Mouse (Mus musculus): ENCODE measurements around the gene Adgrf1.
"Not testable (repeated sequence)": the region's sequence is repeated elsewhere in the genome, so short reads cannot be mapped to it uniquely, and the experiment has no call there.

Gene Adgrf1

GRCm38 (mm10) chr17:43267046-43267749 lies 2.9 kb upstream of the Adgrf1 start:
- DNase-seq (ENCODE audit: low spot score): no peak

GRCm38 (mm10) chr17:43276220-43276619 lies 6.1 kb downstream of the Adgrf1 start:
- DNase-seq (ENCODE audit: low spot score): no peak

DNA sequence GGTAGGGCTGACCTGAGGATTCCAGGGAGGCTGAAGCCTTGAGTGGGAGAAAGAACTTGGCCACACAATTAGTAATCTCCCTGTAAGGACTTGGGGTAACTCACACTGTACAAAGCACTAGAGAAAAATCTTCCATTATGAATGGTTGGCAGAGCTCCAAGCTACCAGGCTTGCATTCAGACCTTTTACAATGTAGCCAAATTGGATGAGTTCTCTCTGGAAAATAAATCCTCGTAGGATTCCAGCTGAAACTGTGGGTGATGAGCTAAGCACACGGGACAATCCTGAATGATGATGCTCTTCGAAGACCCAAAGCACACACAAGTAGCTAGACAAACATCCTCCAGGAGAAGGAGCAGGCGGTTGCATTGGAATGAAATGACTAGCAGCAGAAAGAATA lies 7.1 kb downstream of the Adgrf1 start:
- no peak for DNase-seq (ENCODE audit: low spot score)

GRCm38 (mm10) chr17:43279671-43280070 lies 9.5 kb downstream of the Adgrf1 start:
- no peak for DNase-seq (ENCODE audit: low spot score)

DNA sequence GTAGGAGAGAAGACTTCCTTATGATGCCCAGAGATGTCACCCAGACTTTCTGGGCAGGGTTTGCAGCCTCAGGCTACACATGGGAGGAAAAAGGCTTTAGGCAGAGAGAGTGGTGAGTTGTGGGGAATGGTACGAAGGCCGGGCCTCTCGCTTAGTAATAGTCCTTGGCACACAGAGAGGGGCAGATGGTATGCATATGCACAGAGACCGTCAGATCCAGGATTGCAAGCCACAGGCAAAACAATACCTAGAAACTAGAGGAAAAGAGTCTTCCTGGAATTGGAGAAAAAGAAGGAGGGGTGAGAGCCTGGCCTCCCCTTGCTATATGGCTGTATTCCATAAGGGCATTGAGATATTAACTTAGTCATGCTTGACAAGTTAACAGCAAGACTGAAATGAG lies 12.2 kb downstream of the Adgrf1 start:
- DNase-seq (ENCODE audit: low spot score): no peak

GRCm38 (mm10) chr17:43282828-43283227 lies 12.7 kb downstream of the Adgrf1 start:
- no peak for DNase-seq (ENCODE audit: low spot score)

DNA sequence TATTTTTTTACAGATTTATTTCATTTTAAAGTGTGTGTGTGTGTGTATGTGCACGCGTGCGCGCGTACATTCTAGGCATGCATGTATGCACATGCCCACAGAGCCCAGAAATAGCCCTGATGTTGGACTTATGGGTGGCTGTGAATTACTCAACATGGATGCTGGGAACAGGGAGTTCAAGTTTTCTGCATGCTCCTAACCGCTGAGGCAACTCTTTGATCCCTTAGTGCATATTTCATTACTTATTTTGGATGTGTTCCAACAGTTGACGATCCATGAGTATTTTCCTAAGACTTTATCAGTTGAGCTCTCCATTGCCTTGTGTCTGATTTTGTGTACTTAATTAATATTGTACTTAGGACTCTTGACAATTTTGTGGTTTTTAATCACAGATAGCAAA lies 29.4 kb downstream of the Adgrf1 start:
- no peak for DNase-seq (ENCODE audit: low spot score)

- DNase-seq (ENCODE audit: low spot score): no peak
Measured at GRCm38 (mm10) chr17:43325986-43326671, 56.0 kb downstream of the Adgrf1 start.

GRCm38 (mm10) chr17:43326726-43327700 lies 56.9 kb downstream of the Adgrf1 start:
- DNase-seq (ENCODE audit: low spot score): peak; percentile 35

DNA sequence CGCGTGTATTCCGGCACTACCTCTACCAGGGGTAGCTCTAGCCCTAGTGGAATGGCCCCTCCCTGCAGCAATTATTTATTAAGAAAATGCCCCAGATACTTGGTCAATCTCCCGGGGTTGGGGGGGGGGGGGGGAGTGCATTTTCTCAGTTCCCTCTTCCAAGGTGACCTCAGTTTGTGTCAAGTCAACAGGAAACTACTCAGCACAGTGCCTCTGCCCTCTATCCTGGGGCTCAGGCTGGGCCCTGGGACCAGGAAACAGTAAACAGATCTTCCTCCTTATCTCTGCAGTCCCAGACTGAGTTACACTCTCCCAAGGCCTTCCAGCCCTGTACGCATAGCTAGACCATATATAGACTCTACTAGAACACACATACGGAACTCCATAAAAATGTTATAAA lies 57.7 kb downstream of the Adgrf1 start:
- no peak for DNase-seq (ENCODE audit: low spot score)

GRCm38 (mm10) chr17:43329216-43329615 lies 59.1 kb downstream of the Adgrf1 start:
- DNase-seq (ENCODE audit: low spot score): no peak

DNA sequence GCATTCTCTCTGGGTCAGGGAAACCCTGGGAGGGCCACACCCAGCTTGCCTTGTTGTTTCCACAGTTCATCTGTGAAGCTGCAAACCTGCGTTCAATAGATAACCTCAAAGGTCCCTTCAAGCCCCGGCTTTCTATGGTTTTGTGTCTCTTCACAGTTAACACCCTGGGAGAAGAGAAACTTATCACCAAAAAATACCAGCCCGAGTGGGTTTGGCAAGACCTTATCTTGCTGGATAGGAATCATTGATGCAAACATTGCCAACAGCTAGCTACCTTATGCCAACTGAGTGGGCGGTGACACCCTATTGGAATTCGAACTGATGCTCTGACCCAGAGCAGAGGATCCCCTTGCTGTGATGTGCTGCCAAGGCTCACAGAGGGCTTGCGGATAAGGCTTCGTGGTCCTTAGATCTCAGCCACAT lies 59.6 kb downstream of the Adgrf1 start:
- peak; percentile 35 for DNase-seq (ENCODE audit: low spot score)

DNA sequence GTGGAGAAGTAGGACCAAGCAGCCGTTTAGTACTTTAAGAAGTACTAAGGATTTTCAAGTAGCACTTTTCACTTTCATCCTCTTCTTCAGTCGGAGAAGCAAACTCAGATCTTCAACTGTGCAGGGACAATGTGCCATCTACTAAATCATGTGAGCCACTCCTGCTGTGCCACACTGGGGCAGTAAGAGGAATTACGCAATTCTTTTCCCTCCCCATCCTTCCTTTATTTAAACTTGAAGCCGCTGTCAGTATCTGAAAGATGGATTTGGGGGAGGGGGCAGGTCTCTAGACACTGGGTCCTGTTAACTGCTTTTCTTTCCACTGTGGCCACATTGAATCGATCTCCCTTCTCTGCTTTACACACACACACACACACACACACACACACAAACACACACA lies 62.6 kb downstream of the Adgrf1 start:
- no peak for DNase-seq (ENCODE audit: low spot score)

DNA sequence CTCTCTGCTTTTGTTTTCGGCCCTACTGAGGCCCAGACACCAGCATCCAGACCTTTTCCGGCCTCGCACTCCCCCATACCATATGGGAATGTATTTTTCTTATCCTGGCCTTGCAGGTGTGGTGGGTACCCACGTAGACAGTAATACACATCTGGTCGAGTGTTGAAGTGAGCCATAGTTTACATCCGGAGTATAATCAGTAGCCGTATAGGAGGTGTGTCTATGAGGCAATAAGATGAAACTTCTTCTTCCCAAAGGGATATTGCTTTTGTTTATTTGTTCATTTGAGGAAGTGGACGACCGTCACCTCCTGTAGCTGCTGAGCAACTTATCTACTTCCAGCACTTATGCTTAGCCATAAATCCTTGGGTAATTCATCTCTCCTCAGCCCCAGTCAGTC lies 63.9 kb downstream of the Adgrf1 start:
- DNase-seq (ENCODE audit: low spot score): no peak

- no peak for DNase-seq (ENCODE audit: low spot score)
Measured at GRCm38 (mm10) chr17:43337643-43338042, 67.5 kb downstream of the Adgrf1 start.

GRCm38 (mm10) chr17:43338279-43338678 lies 68.2 kb downstream of the Adgrf1 start:
- no peak for DNase-seq (ENCODE audit: low spot score)

GRCm38 (mm10) chr17:43346499-43346898 lies 76.4 kb downstream of the Adgrf1 start:
- DNase-seq (ENCODE audit: low spot score): not testable (repeated sequence)

DNA sequence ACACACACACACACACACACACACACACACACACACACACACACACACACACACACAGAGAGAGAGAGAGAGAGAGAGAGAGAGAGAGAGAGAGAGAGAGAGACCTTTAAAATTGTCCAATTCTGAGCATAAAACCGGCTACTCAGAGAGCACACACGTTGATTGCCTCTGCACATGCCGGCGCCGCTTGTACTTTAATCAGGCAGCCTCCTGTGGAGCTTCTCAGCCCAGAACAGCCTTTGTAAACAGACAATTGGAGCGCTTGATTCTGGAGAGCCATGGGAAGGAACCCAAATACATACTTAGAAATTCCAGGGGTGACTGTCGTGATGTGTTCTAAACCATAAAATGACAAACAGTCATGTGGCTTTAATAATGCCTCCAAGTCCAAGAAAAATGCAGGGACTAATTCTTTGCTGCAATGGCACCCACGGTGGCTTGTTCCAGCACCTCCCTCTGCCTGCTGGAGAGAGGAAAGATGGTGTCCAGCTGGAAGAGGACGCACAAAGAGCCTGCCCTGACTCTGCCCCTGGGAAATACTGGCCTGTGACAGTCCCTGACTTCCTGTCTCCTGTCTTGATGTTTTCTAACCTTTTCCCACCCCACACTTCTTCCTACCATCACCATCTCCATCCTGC lies 87.9 kb downstream of the Adgrf1 start:
- no peak for DNase-seq (ENCODE audit: low spot score)

GRCm38 (mm10) chr17:43359826-43360619 lies 89.9 kb downstream of the Adgrf1 start, which contains the start of gene Adgrf5:
Adgrf5 (plus strand) TSS chr17:43360451.
- peak; percentile 45 for DNase-seq (ENCODE audit: low spot score)

DNA sequence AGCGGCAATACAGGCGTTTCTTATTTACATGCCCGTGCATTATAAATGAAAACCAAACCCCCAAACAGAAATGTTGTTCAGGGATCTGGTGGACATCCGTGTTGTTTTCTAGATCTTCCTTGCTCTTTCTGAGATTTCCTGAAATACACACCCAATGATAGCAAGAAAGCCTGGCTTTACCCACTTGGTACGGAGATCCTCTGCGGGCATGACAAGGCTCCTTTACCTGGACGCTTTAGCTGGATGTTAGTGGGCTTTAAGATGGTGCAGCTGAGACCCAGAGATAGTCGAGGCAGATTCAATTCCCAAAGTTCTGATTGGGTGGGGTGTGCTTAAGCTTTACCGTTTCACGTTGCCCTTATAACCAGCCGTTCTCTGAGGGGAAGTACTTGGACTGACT lies 90.9 kb downstream of the Adgrf1 start:
- DNase-seq (ENCODE audit: low spot score): no peak

DNA sequence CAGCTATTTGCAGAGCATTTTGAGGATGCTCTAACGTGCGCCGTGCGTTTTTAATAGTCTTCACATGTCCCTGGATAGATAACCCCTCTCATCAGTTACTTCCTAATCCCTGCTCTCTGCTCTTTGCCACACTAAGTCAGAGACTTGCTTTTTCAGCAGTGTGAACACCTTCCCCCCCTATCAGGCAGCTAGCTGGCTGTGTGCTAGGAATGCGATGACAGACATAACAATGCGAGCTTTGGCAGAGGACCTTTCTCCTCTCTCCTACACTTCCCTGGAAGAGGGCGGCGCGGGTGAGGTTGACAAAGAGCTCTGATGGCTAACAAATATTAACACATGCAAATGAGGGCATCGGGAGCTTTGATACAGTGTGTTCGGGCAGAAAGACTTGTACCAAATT lies 92.2 kb downstream of the Adgrf1 start:
- no peak for DNase-seq (ENCODE audit: low spot score)

Measured in ovary, postnatal 36 days (tissue).